Mouse (Mus musculus) kidney, adult 8-10 months (tissue): Measurements from ENCODE around the gene Bdkrb2.

Source experiments
- DNase-seq, 2 experiments: peaks; one replicate each; pipeline ENCODE4 v3.0.0; 2022

Bdkrb2 gene

DNA sequence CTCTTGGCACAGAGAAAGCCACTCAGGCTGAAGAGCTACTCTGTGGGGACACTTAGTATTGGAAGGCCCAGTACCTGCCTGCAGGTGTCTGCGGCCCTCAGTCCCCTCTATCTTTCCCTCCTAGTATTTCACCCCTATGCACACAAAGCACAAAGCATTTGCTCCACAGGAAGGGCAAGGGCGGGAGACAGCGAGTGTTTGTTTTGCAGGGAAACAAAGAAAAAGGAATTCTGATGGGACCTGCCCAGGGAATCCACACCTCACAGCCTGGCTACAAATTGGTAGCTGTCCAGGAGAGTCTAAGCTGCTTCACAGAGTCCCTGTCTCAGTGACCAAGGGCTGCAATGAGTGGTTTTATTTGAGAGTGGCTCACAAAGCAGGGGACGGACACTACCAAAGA, 30.4 kb downstream of the Bdkrb2 start:
- DNase-seq: no peak

DNA sequence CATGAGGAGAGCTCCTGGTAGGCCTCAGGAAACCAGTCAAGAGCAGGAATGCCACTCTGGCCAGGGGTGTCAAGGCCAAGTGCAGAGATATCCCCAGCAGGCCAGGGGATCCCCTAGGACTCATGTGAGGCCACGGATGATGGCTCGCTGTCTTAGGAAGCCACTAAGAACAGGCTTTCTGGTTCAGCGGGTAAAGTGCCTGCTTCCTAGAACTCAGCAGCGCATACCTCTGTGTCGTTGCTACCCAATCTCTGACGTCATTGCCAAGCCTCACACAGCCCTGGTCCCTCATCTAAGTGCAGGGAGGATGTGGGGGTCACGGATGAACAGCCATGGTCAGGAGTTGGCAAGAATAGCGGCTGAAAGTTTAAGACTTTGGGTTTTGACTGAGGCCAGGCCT, 34.1 kb downstream of the Bdkrb2 start:
- DNase-seq: no peak

- DNase-seq: no peak
Measured at GRCm38 (mm10) chr12:105598503-105598902, 35.5 kb downstream of the Bdkrb2 start.

GRCm38 (mm10) chr12:105599098-105599497, 36.1 kb downstream of the Bdkrb2 start:
- DNase-seq: no peak

DNA sequence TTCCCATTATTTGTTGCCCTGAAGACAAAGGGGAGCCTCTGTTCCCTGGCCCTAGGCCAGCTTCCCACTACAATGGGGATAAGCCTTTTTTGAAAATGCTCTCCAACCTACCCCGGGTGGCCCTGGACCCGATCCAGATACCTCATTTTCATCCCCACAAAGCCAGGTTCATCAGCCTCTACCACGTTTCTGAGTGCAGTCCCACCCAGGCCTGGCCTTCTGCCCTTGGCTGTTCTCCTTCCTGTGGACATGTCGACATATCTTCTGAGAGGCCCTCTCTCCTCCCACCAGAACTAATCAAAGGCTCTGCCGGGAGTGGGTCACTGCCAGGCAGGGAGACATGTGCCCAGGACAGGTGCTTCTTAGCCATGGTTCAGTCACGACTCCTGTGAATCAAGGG, 38.6 kb downstream of the Bdkrb2 start:
- no peak for DNase-seq

GRCm38 (mm10) chr12:105602581-105603210, 39.7 kb downstream of the Bdkrb2 start, which contains the start of gene Bdkrb1:
Gene Bdkrb1 (plus strand): TSS chr12:105603085.
- DNase-seq: no peak

- DNase-seq: no peak
Measured at GRCm38 (mm10) chr12:105603904-105604303, 40.9 kb downstream of the Bdkrb2 start.

GRCm38 (mm10) chr12:105605212-105605611, 42.2 kb downstream of the Bdkrb2 start:
- DNase-seq: no peak

DNA sequence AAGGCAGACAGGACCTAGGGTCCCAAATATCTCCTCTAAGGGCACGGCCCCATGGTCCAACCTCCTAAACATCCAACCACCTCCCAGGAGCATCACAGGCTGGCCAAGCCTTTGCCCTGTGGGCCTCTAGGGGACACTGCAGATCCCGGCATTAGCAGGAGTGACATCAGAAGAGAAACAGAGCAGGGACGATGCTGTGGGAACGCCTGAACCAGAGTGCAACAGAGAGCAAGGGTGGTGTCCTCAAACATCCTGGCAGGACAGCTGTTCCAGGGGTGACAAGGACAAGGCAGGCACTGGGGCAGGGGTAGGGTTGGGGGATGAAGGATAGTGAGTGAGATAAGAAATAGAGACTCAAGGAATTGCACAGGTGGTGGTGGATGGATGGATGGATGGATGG, 43.9 kb downstream of the Bdkrb2 start:
- no peak for DNase-seq

- no peak for DNase-seq
Measured at GRCm38 (mm10) chr12:105611045-105611444, 48.0 kb downstream of the Bdkrb2 start.

DNA sequence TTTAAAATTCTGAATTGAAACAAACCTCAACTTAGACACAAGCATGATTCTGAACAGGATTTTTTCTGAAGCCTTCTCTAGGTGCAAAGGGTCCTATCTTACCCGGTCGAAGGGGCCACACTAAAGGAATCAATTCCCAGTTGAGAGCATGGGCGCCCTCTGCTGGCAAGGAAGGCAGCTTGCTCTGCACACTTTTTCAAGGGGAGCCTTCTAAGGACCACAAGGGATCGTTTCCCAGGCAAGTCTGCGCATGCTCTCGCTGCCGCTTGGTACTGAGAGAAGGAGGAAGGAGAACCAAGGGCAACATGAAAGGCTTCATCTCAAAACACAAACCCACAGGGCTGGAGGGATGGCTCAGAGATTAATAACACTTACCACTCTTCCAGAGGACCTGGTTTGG, 48.7 kb downstream of the Bdkrb2 start:
- peak; percentile 9 to 33 for DNase-seq

DNA sequence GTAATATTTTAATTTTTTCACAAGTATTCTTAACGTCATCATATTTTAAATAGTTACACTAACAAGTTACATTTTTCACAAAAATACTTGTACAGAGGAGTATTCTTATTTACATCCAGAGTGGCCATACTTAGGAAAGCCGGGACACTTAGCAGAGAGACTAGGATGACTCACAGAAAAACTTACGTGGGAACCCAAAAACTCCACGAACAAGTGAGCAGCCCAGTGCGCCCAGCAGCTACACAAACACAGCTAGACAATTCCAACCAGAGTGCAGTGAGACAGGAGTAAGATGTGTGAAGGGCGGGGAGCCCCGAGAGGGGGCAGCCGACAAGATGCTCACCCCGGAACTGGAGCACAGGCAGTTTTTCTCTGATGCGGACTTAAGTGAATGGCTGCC, 50.5 kb downstream of the Bdkrb2 start:
- no peak for DNase-seq

GRCm38 (mm10) chr12:105622048-105622447, 59.0 kb downstream of the Bdkrb2 start:
- DNase-seq: no peak

GRCm38 (mm10) chr12:105622981-105623539, 60.0 kb downstream of the Bdkrb2 start:
- DNase-seq: no peak

DNA sequence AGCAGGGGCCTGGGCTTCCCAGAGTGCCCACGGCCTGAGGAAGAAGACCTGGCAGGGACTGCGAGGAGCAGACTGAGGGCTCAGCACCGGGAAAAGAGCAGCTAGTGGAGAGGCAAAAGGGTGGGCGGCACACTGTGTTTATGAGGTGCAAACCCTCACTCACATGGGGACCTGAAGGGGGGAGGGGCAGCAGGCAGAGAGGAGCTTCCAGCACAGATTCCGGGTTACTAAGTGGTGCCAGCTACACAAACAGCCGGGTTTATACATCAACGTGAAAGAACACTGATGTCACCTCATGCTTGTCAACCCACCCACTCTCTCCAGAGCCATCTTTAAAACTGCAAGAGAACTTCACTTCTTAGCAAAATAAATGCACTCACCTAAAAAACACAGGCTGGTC, 62.8 kb downstream of the Bdkrb2 start:
- DNase-seq: no peak

DNA sequence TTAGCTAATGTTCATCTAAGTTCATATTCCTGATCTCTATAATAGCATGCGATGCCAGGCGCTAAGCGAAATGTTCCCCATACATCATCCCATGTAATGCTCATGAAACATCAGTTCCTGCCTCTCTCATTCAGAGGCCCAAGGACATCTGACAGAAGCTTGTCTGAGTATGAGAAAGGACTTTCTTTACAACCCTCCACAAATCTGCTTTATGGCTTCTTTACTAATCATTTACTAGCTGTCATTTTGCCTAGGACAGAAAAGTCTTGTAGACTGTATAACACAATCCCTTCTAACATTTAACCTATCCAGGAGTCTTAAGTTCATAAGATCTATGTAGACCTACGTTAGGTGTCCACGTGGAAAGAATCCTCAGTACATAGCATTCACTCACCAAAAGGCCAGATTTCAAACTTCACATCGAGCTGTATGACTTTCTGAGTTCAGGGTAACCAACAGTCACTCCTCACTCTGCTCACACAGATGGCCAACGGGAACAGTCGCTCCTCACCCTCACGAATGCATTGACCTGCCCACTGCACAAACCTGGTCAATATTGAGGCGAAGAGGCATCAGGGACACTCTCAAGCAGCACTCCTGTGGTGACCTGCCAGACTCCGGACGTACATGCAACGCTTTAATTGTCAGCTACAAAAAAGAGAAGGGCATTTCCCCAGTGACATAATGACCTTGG, 71.5 kb downstream of the Bdkrb2 start:
- DNase-seq: no peak

GRCm38 (mm10) chr12:105636551-105636950, 73.5 kb downstream of the Bdkrb2 start:
- no peak for DNase-seq

- no peak for DNase-seq
Measured at GRCm38 (mm10) chr12:105637554-105637953, 74.5 kb downstream of the Bdkrb2 start.

DNA sequence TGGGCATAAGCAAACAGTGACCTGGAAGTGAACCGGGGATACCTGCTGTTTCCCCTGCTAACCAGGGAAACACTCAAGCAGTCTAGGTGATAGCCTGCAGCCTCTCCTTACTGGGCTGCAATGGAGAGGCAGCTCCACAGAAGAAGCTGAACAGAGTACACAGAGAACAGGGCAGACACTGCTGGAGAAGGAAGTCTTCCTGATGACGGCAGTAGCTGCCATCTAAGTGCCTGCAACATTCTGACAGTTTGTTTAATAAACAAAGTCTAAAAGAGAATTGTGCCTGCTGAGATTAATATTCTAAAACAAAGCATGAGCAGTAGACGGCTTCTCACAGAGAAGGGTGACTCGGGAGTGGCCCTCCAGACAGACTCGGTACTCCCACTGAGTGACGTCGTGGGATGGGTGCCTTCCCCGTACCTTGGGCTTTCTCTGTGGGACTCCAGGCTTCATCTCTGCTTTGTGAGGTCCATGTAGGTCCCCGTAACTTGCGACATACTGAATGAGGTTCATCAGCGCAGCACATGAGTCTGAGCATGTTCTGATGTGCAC, 79.8 kb downstream of the Bdkrb2 start:
- no peak for DNase-seq
